Mouse (Mus musculus) lung, postnatal 4 days (tissue): ENCODE results near the gene Scaper.
A peak's percentile ranks its signal among the peaks of the same experiment; 100 is the strongest.

Experiments
- DNase-seq, 2 experiments: peaks; one replicate each; pipeline ENCODE4 v3.0.0; 2021

The Scaper gene

DNA sequence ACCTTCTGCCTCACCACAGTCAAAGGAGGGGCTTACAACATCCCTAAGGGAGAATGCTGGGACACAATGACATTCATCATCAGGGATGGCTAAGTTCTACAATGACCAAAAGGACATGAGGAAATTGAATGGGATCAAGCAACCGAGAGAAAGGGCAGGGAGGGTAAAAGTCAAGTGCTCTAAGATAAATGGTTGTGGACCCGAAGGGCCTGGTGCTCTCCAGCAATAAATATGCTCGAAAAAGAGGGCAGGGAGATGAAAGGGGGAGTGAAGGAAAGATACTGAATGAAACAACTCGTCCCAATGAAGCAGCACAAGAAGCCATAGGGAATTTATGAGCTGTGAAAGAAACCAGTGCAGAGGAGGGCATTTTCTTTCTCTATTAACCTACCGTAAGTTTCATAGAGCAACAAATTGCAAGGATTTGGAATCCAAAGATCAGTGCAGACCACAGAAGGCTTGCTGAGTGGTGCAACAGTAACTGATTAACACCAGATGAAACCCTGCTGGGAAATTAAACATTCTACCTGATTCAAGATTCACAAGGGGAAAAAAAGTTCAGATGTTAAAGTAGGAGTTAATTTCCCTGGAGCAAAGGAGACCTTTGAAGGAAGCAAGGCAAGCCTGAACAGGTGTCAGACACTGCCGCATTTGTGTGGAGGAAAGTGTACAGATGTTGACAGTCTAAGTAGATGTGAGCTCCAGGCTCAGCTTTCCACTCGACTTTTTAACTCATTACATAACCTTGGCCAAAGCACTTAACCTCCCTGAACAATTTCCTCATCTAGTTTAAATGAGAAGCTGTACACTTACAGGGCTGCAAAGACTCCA is 329.0 kb downstream of the Scaper start:
- DNase-seq = no peak

DNA sequence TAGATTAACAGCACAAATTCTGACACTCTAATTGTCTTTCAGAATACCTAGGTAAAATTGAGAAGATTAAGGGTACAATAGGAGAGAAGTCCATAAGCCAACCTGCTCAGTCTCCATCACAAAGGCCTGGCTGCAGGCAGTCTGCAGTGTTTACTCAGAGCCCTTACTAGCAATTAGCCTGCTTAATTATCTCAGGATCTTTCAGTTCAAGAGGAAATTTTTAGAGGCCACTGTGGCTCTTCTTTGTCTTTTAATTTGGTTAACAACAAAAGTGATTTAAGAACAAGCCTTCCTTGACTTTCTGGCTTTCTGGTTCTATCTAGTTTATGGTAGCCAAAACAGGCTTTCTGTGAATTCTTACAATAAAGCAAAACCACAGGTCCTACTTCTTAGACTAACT is 339.3 kb downstream of the Scaper start:
- DNase-seq = no peak

DNA sequence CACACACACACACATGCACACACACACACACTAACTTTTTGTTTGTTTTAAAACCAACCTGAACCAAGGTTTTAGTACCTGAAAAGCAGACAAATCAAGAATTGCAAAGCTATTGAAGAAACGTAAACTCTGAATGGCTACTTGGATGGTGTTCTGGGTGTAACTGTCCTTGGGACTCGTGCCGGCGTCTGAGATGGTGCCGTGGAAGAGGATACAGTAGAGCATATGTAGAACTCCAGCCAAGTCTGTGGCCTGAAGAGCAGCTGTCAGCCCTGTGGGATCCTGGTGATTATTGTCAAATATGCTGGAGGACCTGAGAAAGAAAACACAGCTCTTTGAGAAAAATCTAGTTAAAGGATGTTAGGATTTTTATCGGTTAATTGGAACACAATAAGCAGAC is 351.8 kb downstream of the Scaper start:
- no peak for DNase-seq

DNA sequence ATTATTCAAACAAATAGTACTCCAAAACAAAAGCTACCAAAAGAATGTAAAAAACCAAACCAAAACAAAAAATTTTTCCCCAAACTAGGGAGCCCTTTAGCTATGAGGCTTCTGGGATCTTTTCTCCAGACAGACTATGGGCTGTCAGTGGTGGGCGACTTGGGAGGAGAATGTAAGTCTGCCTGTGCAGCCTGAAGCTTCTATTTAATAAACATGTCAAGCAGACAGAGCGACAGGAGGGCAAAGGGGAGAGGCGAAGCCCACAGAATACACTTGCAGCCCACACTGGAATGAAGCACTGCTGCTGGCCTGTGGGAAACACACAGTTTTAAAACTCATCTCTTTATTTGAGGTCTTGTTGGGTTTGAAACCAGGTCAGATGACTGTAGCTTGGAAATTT is 356.5 kb downstream of the Scaper start:
- no peak for DNase-seq

DNA sequence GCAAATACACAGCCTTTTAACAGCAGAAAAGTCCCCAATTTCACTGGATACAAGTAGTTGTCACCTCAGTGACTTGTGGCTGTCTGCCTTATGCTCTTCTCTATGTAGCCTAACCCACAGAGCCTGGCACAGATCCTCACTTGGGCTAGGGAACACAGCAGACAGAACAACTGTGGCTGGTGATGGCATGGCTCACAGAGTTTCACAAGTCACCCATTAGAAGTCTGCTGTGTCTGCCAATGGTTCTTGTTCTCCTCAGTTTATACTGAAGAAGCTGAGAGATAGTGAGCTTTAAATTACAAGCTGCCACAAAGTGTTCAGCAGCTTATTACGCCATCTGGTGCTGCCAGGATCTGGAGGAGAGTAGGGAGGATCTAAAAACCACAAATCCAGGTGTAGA is 361.3 kb downstream of the Scaper start:
- DNase-seq = no peak

DNA sequence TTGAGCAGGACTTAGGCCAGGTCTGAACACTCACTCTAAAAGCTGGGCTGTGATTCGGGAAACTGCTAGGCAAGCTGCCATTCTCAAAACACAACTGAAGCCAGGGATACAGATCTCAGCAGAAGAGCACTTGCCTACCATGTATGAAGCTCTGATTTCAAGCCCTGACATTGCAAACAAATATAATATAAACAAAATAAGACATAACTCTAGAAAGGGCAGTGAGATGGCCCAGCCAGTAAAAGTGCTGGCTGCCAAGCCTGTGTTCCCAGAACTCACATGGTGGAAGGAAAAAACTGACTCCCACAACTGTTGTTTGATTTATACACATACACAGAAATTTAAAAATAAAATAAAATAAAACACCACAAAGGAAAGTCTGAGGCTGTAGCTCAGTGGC is 366.8 kb downstream of the Scaper start:
- no peak for DNase-seq

DNA sequence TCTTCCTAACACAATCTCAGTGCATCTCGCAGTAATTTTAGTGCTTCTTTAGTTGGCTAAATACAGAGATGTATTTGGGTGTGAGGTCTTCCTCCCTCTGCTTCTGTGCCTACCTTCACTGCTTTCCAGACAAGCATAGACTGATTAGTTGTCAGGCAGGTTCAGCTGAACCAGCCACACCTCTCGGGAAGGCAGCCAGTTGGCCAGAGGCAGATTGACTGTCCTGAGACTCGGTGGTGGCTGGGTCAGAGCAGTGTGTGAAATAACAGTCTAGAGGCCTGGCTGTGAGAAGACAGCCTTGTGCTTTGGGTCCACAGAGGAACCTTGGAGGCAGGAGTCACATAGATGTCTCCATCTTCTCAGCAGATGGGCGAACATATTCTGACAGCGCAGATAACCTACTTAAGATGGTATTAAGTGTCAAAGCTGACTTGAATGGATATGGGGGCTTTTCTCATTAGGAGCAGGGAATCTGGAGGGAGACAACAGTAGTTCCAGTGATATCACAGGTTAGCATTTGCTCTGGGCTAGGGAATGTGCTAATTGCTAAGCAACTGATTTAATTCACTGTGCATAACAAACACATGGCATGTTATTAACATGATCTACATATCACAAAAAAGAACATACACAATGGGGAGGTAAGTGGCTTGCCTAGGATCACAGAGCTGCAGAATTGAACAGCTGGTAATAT is 369.3 kb downstream of the Scaper start:
- no peak for DNase-seq

DNA sequence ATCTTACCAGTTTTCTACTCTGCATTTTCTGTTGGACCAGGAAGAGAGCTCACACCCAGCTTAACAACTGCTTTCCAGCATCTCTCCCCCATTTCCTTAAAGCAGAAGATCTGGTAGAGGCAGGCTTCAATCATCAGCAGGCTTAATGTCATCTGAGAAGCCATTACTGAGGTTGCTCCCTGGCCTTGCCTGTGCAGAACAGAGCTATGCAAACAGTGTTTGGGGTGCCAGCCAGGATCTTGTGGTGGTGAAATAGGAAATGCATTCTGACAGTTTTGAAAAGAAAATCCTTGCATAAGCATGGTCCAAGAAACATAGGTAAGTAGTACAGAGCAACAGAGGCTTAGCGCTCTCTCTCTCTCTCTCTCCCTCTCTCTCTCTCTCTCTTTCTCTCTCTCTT is 377.0 kb downstream of the Scaper start:
- DNase-seq = no peak

DNA sequence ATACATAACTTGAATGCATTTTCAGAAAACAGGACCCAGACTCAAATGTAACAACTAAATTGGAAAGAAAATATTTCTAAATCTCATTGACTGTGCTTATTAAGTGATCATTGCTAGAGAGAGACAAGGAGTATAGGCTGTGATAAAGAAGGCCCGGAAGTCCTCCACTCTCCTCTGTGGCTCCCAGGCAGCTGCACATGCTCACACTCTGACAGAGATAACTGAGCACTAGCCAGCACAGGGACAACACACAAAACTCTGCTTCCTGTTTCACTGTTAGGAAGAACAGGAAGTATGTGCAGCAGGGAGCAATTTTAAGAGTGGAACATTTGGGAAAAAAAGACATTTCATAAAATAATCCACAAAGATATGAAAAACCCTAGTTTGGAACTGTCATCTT is 382.9 kb downstream of the Scaper start:
- no peak for DNase-seq

DNA sequence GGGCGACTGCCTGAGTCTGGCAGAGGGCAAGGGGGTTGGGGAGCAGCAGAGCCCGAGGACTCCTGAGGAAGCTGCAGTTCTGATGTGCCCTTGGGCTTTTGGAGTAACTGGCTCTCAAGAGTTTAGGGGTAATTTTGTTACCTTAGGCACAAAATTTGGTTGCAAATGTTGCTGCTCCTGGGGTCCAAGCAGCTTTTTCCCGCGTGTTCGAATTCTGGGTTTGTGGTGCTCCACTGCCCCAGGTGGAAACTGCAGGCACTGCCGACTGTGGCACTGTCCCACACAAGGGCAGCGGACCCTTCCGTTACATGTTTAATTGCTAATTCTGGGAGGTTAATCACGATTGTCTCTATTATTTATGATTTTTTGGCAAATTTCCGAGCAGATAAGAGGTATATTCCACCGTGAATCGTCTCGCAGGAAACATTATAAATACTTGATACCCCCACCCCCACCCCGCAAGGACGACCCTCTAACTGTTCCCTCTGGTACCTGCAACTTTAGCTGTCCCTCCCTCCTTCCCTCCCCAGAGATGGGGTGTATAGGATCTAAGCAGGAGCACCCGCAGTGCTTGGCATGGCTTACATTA is 388.5 kb downstream of the Scaper start:
- DNase-seq = no peak

DNA sequence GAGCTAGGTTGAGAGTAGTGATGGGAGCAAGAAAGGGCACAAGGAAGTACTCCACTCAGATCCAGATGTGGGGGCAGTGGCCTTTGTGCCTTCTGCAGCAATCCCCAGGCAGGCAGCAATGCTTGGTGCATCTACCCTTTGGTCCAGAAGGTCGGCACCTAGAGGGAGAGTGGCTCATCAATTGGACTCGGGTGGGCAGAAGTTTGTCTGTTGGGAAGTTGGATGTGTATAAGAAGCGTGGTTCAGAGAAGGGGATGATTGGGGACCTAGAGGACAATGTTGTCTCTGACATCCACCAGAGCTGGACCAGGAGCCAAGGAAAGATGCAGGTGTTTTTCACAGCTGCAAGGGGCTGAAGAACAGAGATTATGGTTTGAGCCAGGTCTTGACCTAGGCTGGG is 389.0 kb downstream of the Scaper start:
- no peak for DNase-seq

DNA sequence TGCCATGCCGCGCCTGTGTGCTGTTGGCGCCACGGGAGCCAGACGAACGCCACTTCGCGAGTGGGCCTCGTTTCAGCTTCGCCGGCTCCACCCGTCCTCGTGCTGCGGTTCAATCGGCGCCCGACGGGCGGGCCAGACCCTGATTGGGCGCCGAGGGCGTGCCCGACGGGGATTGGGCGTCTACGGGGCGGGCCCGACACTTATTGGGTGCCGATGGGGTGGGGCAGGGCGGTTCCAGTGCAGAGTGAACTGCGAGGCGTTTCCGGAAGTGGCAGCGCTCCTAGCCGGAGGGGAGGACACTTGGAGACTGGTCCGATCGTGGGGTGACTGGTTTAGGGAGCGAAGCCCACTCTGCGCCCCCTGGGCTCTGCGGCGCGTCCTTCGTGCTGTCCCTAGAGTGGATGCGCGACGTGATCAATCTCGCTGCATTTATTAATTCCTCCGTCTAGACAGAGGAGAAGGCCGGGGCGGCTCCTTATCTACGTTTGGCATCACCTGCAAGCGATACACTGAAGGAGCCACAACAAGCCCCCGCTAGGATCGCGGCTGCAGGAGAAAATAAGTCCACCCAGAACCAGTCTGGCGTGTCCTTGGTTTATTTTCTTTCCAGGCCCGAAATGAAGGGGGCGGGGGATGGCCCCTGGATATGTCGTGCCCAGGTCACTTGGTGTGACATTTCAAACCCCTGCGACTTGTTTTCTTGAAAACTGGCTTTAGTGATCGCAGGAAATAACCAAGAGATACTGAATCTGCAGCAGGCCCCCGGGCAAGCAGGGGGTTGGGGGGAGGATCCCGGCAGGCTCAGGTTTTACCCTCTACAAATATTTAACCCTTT is 391.5 kb downstream of the Scaper start:
- DNase-seq = peak; percentile 53 to 68

DNA sequence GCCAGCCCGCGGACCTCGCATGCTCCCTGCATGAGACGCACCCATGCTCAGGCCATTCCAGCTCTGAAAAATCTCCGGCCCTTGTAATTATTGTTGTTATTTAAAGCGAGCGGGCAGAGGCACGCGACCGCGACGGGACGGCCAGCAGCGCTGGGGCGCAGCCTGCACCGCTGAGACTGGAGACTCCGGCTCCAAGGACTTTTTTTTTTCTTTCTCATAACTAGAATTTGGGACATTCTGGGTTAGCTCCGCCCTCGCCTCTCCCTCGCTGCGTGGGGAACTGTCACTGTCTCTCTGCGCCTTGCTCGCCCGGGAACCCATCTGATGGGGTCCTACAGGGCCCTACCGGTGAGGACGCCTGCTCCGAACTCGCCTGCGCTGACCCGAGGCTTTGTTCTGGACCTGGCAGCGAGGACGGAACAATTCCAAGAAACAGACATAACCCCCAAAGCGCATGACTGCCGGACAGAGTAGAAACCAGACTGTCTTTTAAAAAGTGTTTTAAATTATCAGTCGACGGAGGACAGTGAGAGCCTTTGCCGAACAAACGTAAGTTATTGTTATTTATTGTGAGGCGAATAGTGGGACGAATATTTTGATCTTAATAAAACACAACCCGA is 392.3 kb downstream of the Scaper start:
- DNase-seq = no peak

DNA sequence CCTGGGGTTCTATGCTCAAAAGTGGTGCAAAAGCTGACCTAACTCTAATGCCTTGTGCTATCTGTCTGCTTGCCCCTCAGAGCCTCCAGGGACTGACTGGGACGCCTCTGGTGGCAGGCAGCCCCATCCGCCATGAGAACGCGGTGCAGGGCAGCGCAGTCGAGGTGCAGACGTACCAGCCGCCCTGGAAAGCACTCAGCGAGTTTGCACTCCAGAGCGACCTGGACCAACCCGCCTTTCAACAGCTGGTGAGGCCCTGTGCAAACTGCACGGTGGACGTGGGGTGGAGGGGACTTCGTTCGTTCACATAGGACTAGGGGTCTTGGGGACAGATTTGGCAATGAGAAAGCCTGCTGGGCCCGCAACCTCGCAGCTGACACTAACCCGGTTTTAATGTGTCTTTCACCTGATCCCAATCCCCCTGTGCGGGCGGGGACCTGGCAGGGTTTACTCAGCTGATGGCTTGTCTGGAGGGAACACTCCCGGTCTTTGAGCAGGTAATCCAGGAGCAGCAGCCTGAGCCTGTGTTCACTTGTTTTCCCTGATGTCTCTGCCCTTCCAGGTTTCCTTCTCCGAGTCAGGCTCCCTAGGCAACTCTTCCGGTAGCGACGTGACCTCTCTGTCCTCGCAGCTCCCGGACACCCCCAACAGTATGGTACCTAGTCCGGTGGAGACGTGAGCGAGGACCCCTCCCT is 392.9 kb downstream of the Scaper start:
- peak; percentile 58 for DNase-seq

DNA sequence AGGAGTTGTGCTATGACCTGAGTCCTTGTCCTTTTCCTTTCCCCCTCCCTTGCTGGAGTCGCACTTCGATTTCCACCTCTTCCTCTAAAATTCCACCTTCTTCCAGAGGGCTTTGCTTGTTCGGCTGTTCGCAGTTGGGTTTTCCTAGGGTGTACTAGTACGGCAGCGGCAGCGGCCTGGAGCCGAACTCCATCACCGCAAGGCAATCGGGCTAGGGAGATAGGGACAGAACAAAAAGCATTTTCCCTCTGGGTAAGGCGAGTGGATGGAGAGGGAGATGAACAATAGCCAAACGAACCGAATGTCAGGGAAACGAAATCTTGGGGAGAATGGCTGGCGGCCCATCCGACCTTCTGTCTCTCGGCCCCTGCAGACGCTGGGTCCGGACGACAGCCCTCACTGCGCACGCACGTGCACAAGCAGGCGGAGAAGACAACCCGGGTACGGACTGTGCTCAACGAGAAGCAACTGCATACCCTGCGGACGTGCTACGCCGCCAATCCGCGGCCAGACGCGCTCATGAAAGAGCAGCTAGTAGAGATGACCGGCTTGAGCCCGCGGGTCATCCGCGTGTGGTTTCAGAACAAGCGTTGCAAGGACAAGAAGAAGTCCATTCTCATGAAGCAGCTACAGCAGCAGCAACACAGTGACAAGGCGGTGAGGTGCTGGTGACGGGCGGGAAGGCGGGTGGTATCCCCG is 394.1 kb downstream of the Scaper start:
- DNase-seq = peak; percentile 52 to 59

DNA sequence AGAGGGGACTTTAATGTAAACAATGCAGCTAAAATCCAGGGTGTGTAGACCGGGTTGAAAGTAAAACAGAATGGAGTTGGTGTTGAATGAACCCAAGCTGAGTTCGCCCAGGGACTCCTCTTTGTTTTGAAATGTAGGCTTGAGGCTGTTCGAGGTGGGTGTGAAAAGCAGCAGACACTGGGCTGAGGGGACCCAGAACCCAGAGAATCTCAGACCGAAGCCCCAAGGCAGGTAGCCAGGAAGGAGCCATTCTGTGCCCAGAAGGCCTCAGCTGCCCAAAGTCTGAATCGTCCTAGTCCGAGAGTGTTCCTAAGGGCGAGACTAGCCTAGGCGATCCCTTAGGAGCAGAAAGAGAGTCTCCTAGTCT is 394.6 kb downstream of the Scaper start:
- DNase-seq = no peak

DNA sequence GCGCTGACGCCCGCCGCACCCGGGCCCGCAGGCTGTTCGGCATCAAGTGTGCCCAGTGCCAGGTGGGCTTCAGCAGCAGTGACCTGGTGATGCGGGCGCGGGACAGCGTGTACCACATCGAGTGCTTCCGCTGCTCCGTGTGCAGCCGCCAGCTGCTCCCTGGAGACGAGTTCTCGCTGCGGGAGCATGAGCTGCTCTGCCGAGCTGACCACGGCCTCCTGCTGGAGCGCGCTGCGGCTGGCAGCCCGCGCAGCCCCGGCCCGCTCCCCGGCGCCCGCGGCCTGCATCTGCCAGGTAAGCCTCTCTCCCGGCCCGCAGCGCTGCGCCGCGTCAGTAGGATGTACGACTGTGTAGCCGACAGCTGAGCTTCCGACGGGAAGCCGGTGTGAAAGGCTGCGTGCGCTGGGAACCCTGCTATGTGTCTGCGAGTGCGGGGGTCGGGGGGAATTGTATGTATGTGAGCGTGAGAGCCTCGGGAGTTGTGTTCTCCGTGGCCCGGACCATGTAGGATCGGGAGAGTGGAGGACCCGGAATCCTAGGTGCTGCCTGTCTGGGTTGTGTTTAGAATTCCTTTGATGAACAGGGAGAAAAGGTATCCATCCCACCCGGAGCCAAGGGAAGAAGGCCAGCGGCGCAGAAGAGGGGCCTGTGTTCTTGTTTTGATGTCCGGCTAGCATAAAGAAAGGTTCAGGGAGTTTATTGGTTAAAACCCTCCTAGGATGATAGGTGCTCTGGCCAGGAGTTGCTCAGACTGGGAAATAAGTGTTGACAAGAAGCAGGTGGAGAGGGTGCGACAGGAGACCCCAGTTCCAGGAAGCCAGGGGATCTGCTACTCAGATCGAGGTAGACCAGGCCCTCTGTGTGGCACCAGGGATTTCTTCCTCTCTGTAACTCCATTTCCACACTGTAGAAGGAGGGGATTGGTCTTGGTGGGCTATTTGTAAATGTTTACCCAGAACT is 395.3 kb downstream of the Scaper start:
- DNase-seq = peak in 1 of 2 experiments; percentile 33

DNA sequence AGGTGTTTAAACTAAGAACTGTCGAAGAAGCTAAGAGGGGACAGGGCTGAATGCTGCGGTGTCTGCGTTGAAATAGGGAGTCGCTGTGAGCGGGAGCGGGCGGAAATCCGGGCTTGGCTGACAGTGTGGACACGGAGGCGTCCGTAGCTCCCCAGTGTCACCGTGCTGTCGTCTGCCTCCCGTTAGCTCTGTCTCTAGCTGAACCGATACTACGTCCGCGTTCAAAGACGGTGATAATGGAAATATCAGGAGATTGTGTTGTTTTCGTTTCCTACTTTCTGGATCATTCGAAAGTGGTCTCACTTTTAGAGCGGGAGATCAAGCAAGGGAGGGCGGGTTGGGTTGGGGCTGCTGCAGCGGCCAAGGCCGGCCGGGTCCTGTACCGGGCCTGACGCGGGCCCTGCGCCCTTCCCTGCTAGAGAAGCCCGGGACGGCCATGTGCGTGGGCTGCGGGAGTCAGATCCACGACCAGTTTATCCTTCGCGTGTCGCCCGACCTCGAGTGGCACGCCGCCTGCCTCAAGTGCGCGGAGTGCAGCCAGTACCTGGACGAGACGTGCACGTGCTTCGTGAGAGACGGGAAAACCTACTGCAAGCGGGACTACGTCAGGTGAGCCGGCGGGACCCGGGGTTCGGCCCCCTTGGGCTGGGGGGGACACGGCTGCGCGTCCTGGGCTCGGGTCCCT is 396.1 kb downstream of the Scaper start:
- DNase-seq = peak; percentile 34 to 44

DNA sequence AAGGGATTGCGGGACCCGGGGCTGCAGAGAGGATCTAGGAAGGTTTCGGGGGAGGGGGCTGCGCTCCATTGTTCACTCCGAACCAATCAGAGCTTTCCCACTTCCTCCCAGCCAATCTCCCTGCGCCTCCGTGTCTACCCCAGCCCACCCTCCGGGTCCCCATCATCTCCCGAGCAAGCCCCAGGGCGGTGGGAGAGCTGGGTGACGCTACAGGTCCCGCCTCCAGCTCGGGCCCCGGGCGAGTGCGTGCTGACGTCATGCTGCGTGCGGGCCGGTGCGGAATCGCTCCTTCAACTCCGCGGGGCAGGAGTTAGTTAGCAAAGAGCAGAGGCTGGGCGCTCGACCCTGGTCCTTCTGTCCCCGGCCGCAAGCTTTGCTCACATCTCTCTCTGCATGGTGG is 397.0 kb downstream of the Scaper start:
- peak; percentile 66 for DNase-seq

DNA sequence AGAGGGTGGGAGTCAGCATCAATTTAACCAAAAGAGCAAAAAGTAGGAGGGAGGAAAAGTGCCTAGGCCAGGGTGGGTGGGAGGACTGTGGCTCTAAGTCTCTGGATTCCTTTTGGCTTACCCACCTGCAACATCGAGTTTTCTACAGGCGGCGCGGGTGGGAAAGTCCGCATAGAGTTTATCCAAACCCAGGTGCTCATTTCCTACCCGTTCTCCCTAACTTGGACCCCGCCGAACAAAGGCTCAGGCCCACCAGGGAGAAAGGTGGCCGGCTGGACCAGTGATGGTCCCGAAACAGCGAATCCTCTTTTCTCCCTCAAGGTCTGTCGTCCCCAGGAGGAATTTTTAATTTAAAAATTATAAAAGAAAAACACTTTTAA is 397.5 kb downstream of the Scaper start:
- DNase-seq = no peak
